Mouse (Mus musculus): ENCODE measurements around the gene Tmem63b. TPM values are rescaled to one million over a fixed set of nuclear protein-coding genes. Genes with fewer than 3 reads are reported as not detected.

Gene Tmem63b
- total and polyA plus RNA-seq, 3 experiments = 12.3 to 37.9 TPM; not detected in 1

- no peak overlapping the region for H3K27ac ChIP-seq (ENCODE audit: control insufficient read depth, low read depth, low read length)
- H3K4me3 ChIP-seq (ENCODE audit: control insufficient read depth in 1 of 2, insufficient read depth in 1 of 2, low read depth in 2 of 2, low read length in 2 of 2) = no peak overlapping the region
- no peaks in the 10 kb centered on the region for H3K9me3 ChIP-seq (replicated peaks; ENCODE audit: insufficient read depth, low read length)
- H3K4me1 ChIP-seq (ENCODE audit: control insufficient read depth in 1 of 2, insufficient read depth in 2 of 2, low read length in 2 of 2) = peaks cover 10 to 18% of the 10 kb centered on the region in 2 experiments
- TF ChIP-seq ELF1 (IDR thresholded peaks at IDR 0.05; ENCODE audit: low read depth, low read length) (no peak), MAFK (IDR thresholded peaks at IDR 0.05; ENCODE audit: borderline replicate concordance, low read depth, low read length) (no peak), JUND (IDR thresholded peaks at IDR 0.05; ENCODE audit: low read depth, low read length) (no peak), MAX (IDR thresholded peaks at IDR 0.05; ENCODE audit: low read length) (no peak)
- H3K9ac ChIP-seq (ENCODE audit: control insufficient read depth, low read depth, low read length, poor library complexity, severe bottlenecking) = no peak overlapping the region
- no peaks in the 10 kb centered on the region for H3K79me2 ChIP-seq (ENCODE audit: control insufficient read depth, insufficient read depth, low read length, poor library complexity)
- H3K36me3 ChIP-seq (ENCODE audit: control insufficient read depth in 1 of 2, insufficient read depth in 2 of 2, low read length in 2 of 2) = peaks cover 0 to 19% of the 10 kb centered on the region in 2 experiments; a peak in 2 of 4 replicates
- no peak for DNase-seq (ENCODE audit: low read depth, low spot score)
- H3K27me3 ChIP-seq (ENCODE audit: control insufficient read depth in 1 of 2, insufficient read depth in 2 of 2, low read length in 2 of 2) = no peaks in the 10 kb centered on the region
Observed at GRCm38 (mm10) chr17:45616046-45616650, 70.6 kb downstream of the Tmem63b start.

DNA sequence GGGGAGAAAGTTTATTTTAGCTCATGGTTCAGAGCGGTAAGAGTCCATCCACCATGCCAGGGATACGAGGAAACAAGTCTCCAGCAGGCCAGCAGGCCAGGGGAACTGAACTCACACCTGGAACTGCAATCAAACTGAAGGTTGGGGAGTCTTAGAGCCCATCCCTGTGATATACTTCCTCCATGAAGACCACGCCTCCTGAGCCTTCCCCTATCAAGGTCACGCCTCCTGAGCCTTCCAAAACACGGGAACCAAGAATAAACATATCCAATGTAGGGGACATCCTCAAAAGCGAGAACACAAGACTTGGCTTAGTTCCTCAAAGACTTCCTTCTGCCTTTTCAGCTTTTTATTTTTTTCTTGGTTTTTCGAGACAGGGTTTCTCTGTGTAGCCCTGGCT, 73.8 kb downstream of the Tmem63b start:
- H3K9ac ChIP-seq (ENCODE audit: control insufficient read depth, low read depth, low read length, poor library complexity, severe bottlenecking) = no peak overlapping the region
- no peak overlapping the region for H3K27ac ChIP-seq (ENCODE audit: control insufficient read depth, low read depth, low read length)
- H3K27me3 ChIP-seq (ENCODE audit: control insufficient read depth in 1 of 2, insufficient read depth in 2 of 2, low read length in 2 of 2) = no peaks in the 10 kb centered on the region
- TF ChIP-seq SIN3A (IDR thresholded peaks at IDR 0.05; ENCODE audit: low read length) = 0 out of 2 replicates have a peak, but pooled peaks have one; percentile 16
- TF ChIP-seq ZNF384 (IDR thresholded peaks at IDR 0.05; ENCODE audit: low read depth, low read length) = peak; percentile 48; the same call in 1 of the 2 replicates
- TF ChIP-seq ELF1 (IDR thresholded peaks at IDR 0.05; ENCODE audit: low read depth, low read length) = no peak
- 0 out of 2 replicates have a peak, but pooled peaks have one; percentile 4 for TF ChIP-seq TCF12 (IDR thresholded peaks at IDR 0.05; ENCODE audit: low read depth, low read length)
- no peak for TF ChIP-seq UBTF (IDR thresholded peaks at IDR 0.05; ENCODE audit: borderline replicate concordance, insufficient read depth, low read depth, low read length)
- 0 out of 2 replicates have a peak, but pooled peaks have one; percentile 18 for TF ChIP-seq HCFC1 (IDR thresholded peaks at IDR 0.05; ENCODE audit: low read depth, low read length)
- H3K4me1 ChIP-seq (ENCODE audit: control insufficient read depth in 1 of 2, insufficient read depth in 2 of 2, low read length in 2 of 2) = peaks cover 12 to 21% of the 10 kb centered on the region in 2 experiments
- H3K79me2 ChIP-seq (ENCODE audit: control insufficient read depth, insufficient read depth, low read length, poor library complexity) = no peaks in the 10 kb centered on the region
- peak; percentile 77 for DNase-seq (ENCODE audit: low read depth, low spot score)
- H3K36me3 ChIP-seq (ENCODE audit: control insufficient read depth in 1 of 2, insufficient read depth in 2 of 2, low read length in 2 of 2) = peaks cover 0 to 22% of the 10 kb centered on the region in 2 experiments; a peak in 2 of 4 replicates
- no peak overlapping the region for H3K4me3 ChIP-seq (ENCODE audit: control insufficient read depth in 1 of 2, insufficient read depth in 1 of 2, low read depth in 2 of 2, low read length in 2 of 2)
- H3K9me3 ChIP-seq (replicated peaks; ENCODE audit: insufficient read depth, low read length) = no peaks in the 10 kb centered on the region

- Histone ChIP-seq H3K36me3 (ENCODE audit: control insufficient read depth in 1 of 2, insufficient read depth in 2 of 2, low read length in 2 of 2) (peaks cover 0 to 22% of the 10 kb centered on the region in 2 experiments; a peak in 2 of 4 replicates), H3K4me3 (ENCODE audit: control insufficient read depth in 1 of 2, insufficient read depth in 1 of 2, low read depth in 2 of 2, low read length in 2 of 2) (no peak overlapping the region), H3K79me2 (ENCODE audit: control insufficient read depth, insufficient read depth, low read length, poor library complexity) (no peaks in the 10 kb centered on the region), H3K4me1 (ENCODE audit: control insufficient read depth in 1 of 2, insufficient read depth in 2 of 2, low read length in 2 of 2) (peaks cover 12 to 21% of the 10 kb centered on the region in 2 experiments), H3K27me3 (ENCODE audit: control insufficient read depth in 1 of 2, insufficient read depth in 2 of 2, low read length in 2 of 2) (no peaks in the 10 kb centered on the region), H3K9me3 (replicated peaks; ENCODE audit: insufficient read depth, low read length) (no peaks in the 10 kb centered on the region), H3K9ac (ENCODE audit: control insufficient read depth, low read depth, low read length, poor library complexity, severe bottlenecking) (no peak overlapping the region), H3K27ac (ENCODE audit: control insufficient read depth, low read depth, low read length) (no peak overlapping the region)
- DNase-seq (ENCODE audit: low read depth, low spot score) = no peak
- TF ChIP-seq GATA1 (IDR thresholded peaks at IDR 0.05; ENCODE audit: low read depth, low read length) = no peak
- no peak for TF ChIP-seq MEF2A (IDR thresholded peaks at IDR 0.05; ENCODE audit: extremely low read depth, insufficient replicate concordance, low read depth, low read length, poor library complexity, severe bottlenecking)
- TF ChIP-seq ELF1 (IDR thresholded peaks at IDR 0.05; ENCODE audit: low read depth, low read length) = no peak
- TF ChIP-seq KAT2A (conservative IDR thresholded peaks at IDR 0.05; ENCODE audit: low read depth, low read length) = no peak
- no peak for TF ChIP-seq SMC3 (IDR thresholded peaks at IDR 0.05; ENCODE audit: low read depth, low read length)
- TF ChIP-seq ETS1 (IDR thresholded peaks at IDR 0.05; ENCODE audit: low read depth, low read length) = no peak
- no peak for TF ChIP-seq POLR2A (IDR thresholded peaks at IDR 0.05; ENCODE audit: control insufficient read depth in 1 of 2, insufficient read depth in 1 of 2, low read depth in 1 of 2, low read length in 2 of 2, poor library complexity in 1 of 2)
- no peak for TF ChIP-seq USF2 (IDR thresholded peaks at IDR 0.05; ENCODE audit: borderline replicate concordance in 1 of 2, insufficient read depth in 1 of 2, low read depth in 1 of 2, low read length in 2 of 2)
- no peak for TF ChIP-seq ZC3H11A (IDR thresholded peaks at IDR 0.05; ENCODE audit: low read depth, low read length)
- TF ChIP-seq UBTF (IDR thresholded peaks at IDR 0.05; ENCODE audit: borderline replicate concordance, insufficient read depth, low read depth, low read length) = no peak
- no peak for TF ChIP-seq RAD21 (IDR thresholded peaks at IDR 0.05; ENCODE audit: low read depth, low read length)
- TF ChIP-seq MAFK (IDR thresholded peaks at IDR 0.05; ENCODE audit: borderline replicate concordance, low read depth, low read length) = no peak
- no peak for TF ChIP-seq USF1 (IDR thresholded peaks at IDR 0.05; ENCODE audit: low read depth, low read length)
- TF ChIP-seq MYB (IDR thresholded peaks at IDR 0.05; ENCODE audit: low read depth, low read length) = no peak
Observed at GRCm38 (mm10) chr17:45612008-45612407, 74.7 kb downstream of the Tmem63b start.
